Mouse (Mus musculus) splenic B cell, adult 2 months (primary cell): ENCODE measurements at regions not wholly inside any gene's neighbourhood (a gene's known extent, or its start where the extent isn't known, plus 50 kb on each side); places are given as distances from the start of the nearest gene placed in this dataset.
A peak's percentile ranks its signal among the peaks of the same experiment; 100 is the strongest.
"Not testable (repeated sequence)": the region's sequence is repeated elsewhere in the genome, so short reads cannot be mapped to it uniquely, and the experiment has no call there.

Experiments
- DNase-seq: peaks from one replicate; pipeline ENCODE4 v3.0.0-alpha.2; 2011; ENCODE audit warnings: low read depth, low spot score
- H3K27me3 ChIP-seq: 2 replicates; pipeline ENCODE4 v1.6.1; 2012; ENCODE audit warnings: mild to moderate bottlenecking, low read length, moderate library complexity, mixed read lengths; ENCODE audit not compliant: control insufficient read depth, poor library complexity, insufficient read depth, severe bottlenecking
- H3K36me3 ChIP-seq: 2 replicates; pipeline ENCODE4 v1.6.1; 2012; ENCODE audit warnings: mild to moderate bottlenecking, low read length, moderate library complexity, mixed read lengths; ENCODE audit not compliant: control insufficient read depth, poor library complexity, insufficient read depth, severe bottlenecking

- H3K27me3 ChIP-seq, result no peaks in the 10 kb centered on the region
- H3K36me3 ChIP-seq, result no peaks in the 10 kb centered on the region
- no peak for DNase-seq
These were observed 1182.9 kb upstream of the Manea start for GRCm38 (mm10) chr4:27529565-27529964.

GRCm38 (mm10) chr4:27520295-27520694 is 1173.6 kb upstream of the Manea start:
- H3K36me3 ChIP-seq, result no peaks in the 10 kb centered on the region
- no peak for DNase-seq

GRCm38 (mm10) chr4:27504829-27505804 is 1158.4 kb upstream of the Manea start:
- Histone ChIP-seq H3K27me3 (no peaks in the 10 kb centered on the region), H3K36me3 (no peaks in the 10 kb centered on the region)
- DNase-seq, result no peak

More at GRCm38 (mm10) chr4:27520295-27520694, 1173.6 kb upstream of the Manea start:
- no peaks in the 10 kb centered on the region for H3K27me3 ChIP-seq

GRCm38 (mm10) chr4:27497926-27498325 is 1151.2 kb upstream of the Manea start:
- H3K27me3 ChIP-seq, result no peaks in the 10 kb centered on the region
- no peaks in the 10 kb centered on the region for H3K36me3 ChIP-seq
- DNase-seq, result no peak

- Histone ChIP-seq H3K27me3 (no peaks in the 10 kb centered on the region), H3K36me3 (no peaks in the 10 kb centered on the region)
- no peak for DNase-seq
These were observed 1150.6 kb upstream of the Manea start for GRCm38 (mm10) chr4:27497274-27497673.

- DNase-seq, result no peak
- no peaks in the 10 kb centered on the region for H3K27me3 ChIP-seq
- no peaks in the 10 kb centered on the region for H3K36me3 ChIP-seq
These were observed 1144.6 kb upstream of the Manea start for GRCm38 (mm10) chr4:27491312-27491711.

- Histone ChIP-seq H3K36me3 (no peaks in the 10 kb centered on the region), H3K27me3 (no peaks in the 10 kb centered on the region)
- DNase-seq, result peak; percentile 1
These were observed 1103.2 kb upstream of the Manea start for GRCm38 (mm10) chr4:27449901-27450300.

GRCm38 (mm10) chr4:27446310-27446709 is 1099.6 kb upstream of the Manea start:
- H3K27me3 ChIP-seq, result no peaks in the 10 kb centered on the region
- DNase-seq, result no peak
- H3K36me3 ChIP-seq, result no peaks in the 10 kb centered on the region

GRCm38 (mm10) chr4:27429210-27429789 is 1082.6 kb upstream of the Manea start:
- H3K36me3 ChIP-seq, result no peaks in the 10 kb centered on the region
- no peaks in the 10 kb centered on the region for H3K27me3 ChIP-seq
- DNase-seq, result no peak

GRCm38 (mm10) chr4:27425902-27426301 is 1079.2 kb upstream of the Manea start:
- no peaks in the 10 kb centered on the region for H3K27me3 ChIP-seq
- no peak for DNase-seq

GRCm38 (mm10) chr4:27423846-27424245 is 1077.2 kb upstream of the Manea start:
- H3K36me3 ChIP-seq, result no peaks in the 10 kb centered on the region
- H3K27me3 ChIP-seq, result no peaks in the 10 kb centered on the region
- no peak for DNase-seq

More at GRCm38 (mm10) chr4:27425902-27426301, 1079.2 kb upstream of the Manea start:
- H3K36me3 ChIP-seq, result no peaks in the 10 kb centered on the region

GRCm38 (mm10) chr4:27418517-27418916 is 1071.8 kb upstream of the Manea start:
- no peaks in the 10 kb centered on the region for H3K27me3 ChIP-seq
- no peaks in the 10 kb centered on the region for H3K36me3 ChIP-seq
- DNase-seq, result no peak

GRCm38 (mm10) chr4:27384941-27385340 is 1038.2 kb upstream of the Manea start:
- not testable (repeated sequence) for H3K36me3 ChIP-seq, DNase-seq, H3K27me3 ChIP-seq

GRCm38 (mm10) chr4:27346892-27347291 is 1000.2 kb upstream of the Manea start:
- no peaks in the 10 kb centered on the region for H3K27me3 ChIP-seq
- no peaks in the 10 kb centered on the region for H3K36me3 ChIP-seq
- DNase-seq, result no peak

- Histone ChIP-seq H3K36me3 (no peaks in the 10 kb centered on the region), H3K27me3 (no peaks in the 10 kb centered on the region)
- no peak for DNase-seq
These were observed 986.6 kb upstream of the Manea start for GRCm38 (mm10) chr4:27333279-27333678.
